Mouse (Mus musculus): ENCODE measurements at regions not wholly inside any gene's neighbourhood (a gene's known extent, or its start where the extent isn't known, plus 50 kb on each side); places are given as distances from the start of the nearest gene placed in this dataset.

DNA sequence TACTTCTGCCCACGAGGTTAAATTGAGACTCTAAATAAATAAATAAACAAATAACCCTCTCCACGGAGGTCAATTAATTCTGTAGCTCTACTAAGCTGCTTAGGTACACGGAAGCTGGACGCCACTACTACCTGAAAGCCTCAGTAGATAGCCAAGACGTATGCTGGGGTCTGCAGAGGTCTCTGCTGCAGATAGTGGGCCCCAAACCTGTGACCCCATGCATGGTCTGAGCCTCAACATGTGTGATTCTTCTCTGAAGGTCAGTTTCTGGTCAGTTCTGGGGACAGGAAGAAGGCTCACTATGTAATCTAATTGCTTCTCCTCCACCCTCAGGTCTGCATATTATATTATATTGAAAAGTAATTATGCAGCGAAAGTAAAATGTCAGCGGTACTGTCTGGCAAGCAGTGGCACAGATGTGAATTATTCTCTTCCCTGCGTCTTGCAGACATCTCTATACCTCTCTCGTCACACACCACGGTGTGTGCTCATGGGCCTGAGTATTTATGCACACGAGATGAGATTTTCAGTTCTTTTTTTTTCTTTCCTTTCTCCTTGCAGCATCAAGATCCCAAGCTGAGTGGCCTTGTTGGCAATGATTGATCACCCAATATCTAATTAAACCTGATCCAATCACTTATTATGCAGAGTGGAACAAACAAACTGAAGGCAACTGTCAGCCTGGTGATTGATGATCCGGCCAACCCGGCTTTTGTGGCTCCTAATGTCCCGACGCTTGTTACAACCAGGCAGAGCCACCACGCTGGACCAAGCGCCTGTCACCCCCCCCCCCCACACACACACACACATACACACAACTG lies 267.5 kb upstream of the Irx4 start:
- no peak for ATAC-seq (replicated peaks in 1 of 2; ENCODE audit: insufficient read depth in 1 of 2, low FRiP score in 2 of 2, low TSS enrichment in 1 of 2, low read depth in 1 of 2, poor library complexity in 2 of 2, severe bottlenecking in 2 of 2)

GRCm38 (mm10) chr13:72993410-72993858 lies 266.8 kb upstream of the Irx4 start:
- no peak for ATAC-seq (replicated peaks in 1 of 2; ENCODE audit: insufficient read depth in 1 of 2, low FRiP score in 2 of 2, low TSS enrichment in 1 of 2, low read depth in 1 of 2, poor library complexity in 2 of 2, severe bottlenecking in 2 of 2)

- ATAC-seq (replicated peaks in 1 of 2; ENCODE audit: insufficient read depth in 1 of 2, low FRiP score in 2 of 2, low TSS enrichment in 1 of 2, low read depth in 1 of 2, poor library complexity in 2 of 2, severe bottlenecking in 2 of 2) = no peak
Measured at GRCm38 (mm10) chr13:72994538-72994937, 265.7 kb upstream of the Irx4 start.

- ATAC-seq (replicated peaks in 1 of 2; ENCODE audit: insufficient read depth in 1 of 2, low FRiP score in 2 of 2, low TSS enrichment in 1 of 2, low read depth in 1 of 2, poor library complexity in 2 of 2, severe bottlenecking in 2 of 2) = no peak
Measured at GRCm38 (mm10) chr13:73008856-73009546, 251.3 kb upstream of the Irx4 start.

- no peak for ATAC-seq (replicated peaks in 1 of 2; ENCODE audit: insufficient read depth in 1 of 2, low FRiP score in 2 of 2, low TSS enrichment in 1 of 2, low read depth in 1 of 2, poor library complexity in 2 of 2, severe bottlenecking in 2 of 2)
Measured at GRCm38 (mm10) chr13:73009547-73010475, 250.5 kb upstream of the Irx4 start.

- ATAC-seq (replicated peaks in 1 of 2; ENCODE audit: insufficient read depth in 1 of 2, low FRiP score in 2 of 2, low TSS enrichment in 1 of 2, low read depth in 1 of 2, poor library complexity in 2 of 2, severe bottlenecking in 2 of 2) = no peak
Measured at GRCm38 (mm10) chr13:73019181-73019580, 241.1 kb upstream of the Irx4 start.

GRCm38 (mm10) chr13:73031217-73031616 lies 229.1 kb upstream of the Irx4 start:
- no peak for ATAC-seq (replicated peaks in 1 of 2; ENCODE audit: insufficient read depth in 1 of 2, low FRiP score in 2 of 2, low TSS enrichment in 1 of 2, low read depth in 1 of 2, poor library complexity in 2 of 2, severe bottlenecking in 2 of 2)

- ATAC-seq (replicated peaks in 1 of 2; ENCODE audit: insufficient read depth in 1 of 2, low FRiP score in 2 of 2, low TSS enrichment in 1 of 2, low read depth in 1 of 2, poor library complexity in 2 of 2, severe bottlenecking in 2 of 2) = peak; percentile 64 to 67; a peak in 3 of 4 replicates
Measured at GRCm38 (mm10) chr13:73033055-73033454, 227.2 kb upstream of the Irx4 start.

DNA sequence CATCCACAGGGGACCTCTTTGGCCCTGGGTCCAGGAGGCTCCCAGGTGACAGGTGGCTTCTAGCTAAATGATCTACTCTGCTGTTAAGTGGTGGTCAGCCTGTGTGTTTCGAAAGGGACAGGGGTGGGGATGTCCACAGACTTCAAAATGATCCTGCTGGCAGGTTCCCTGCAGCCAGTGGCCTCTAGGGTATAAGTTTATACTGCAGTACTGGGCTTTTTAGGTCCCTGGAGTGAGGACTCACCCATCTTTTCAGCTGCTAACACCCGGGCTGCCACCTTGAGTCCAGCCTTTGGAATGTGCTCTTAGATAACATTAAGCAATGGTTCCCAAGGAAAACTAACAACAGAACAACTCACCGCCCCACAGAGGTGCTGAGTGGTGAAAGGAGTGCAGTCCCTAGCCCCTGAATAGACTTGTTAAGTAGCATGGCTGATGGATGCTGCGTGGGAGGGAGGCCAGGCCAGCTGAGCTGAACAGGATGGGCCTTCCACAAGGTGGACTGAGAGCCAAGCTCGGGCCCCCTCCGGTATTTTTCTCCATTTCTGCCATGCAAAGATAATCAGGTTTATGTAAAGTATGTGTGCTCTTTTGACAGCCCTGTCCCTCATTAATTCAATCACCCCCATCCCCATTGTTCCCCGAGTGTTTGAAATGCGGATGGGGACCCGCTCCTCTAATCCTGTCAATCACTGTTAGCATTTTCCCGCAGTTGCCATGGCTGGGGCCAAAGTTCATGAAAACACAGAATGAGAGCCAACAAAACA lies 226.0 kb upstream of the Irx4 start:
- no peak for ATAC-seq (replicated peaks in 1 of 2; ENCODE audit: insufficient read depth in 1 of 2, low FRiP score in 2 of 2, low TSS enrichment in 1 of 2, low read depth in 1 of 2, poor library complexity in 2 of 2, severe bottlenecking in 2 of 2)

- no peak for ATAC-seq (replicated peaks in 1 of 2; ENCODE audit: insufficient read depth in 1 of 2, low FRiP score in 2 of 2, low TSS enrichment in 1 of 2, low read depth in 1 of 2, poor library complexity in 2 of 2, severe bottlenecking in 2 of 2)
Measured at GRCm38 (mm10) chr13:73034886-73035285, 225.4 kb upstream of the Irx4 start.

GRCm38 (mm10) chr13:73035336-73035940 lies 224.8 kb upstream of the Irx4 start:
- no peak for ATAC-seq (replicated peaks in 1 of 2; ENCODE audit: insufficient read depth in 1 of 2, low FRiP score in 2 of 2, low TSS enrichment in 1 of 2, low read depth in 1 of 2, poor library complexity in 2 of 2, severe bottlenecking in 2 of 2)

- no peak for ATAC-seq (replicated peaks in 1 of 2; ENCODE audit: insufficient read depth in 1 of 2, low FRiP score in 2 of 2, low TSS enrichment in 1 of 2, low read depth in 1 of 2, poor library complexity in 2 of 2, severe bottlenecking in 2 of 2)
Measured at GRCm38 (mm10) chr13:73039731-73040130, 220.5 kb upstream of the Irx4 start.

GRCm38 (mm10) chr13:73041233-73042040 lies 218.8 kb upstream of the Irx4 start:
- no peak for ATAC-seq (replicated peaks in 1 of 2; ENCODE audit: insufficient read depth in 1 of 2, low FRiP score in 2 of 2, low TSS enrichment in 1 of 2, low read depth in 1 of 2, poor library complexity in 2 of 2, severe bottlenecking in 2 of 2)

- no peak for ATAC-seq (replicated peaks in 1 of 2; ENCODE audit: insufficient read depth in 1 of 2, low FRiP score in 2 of 2, low TSS enrichment in 1 of 2, low read depth in 1 of 2, poor library complexity in 2 of 2, severe bottlenecking in 2 of 2)
Measured at GRCm38 (mm10) chr13:73069840-73070530, 190.3 kb upstream of the Irx4 start.

DNA sequence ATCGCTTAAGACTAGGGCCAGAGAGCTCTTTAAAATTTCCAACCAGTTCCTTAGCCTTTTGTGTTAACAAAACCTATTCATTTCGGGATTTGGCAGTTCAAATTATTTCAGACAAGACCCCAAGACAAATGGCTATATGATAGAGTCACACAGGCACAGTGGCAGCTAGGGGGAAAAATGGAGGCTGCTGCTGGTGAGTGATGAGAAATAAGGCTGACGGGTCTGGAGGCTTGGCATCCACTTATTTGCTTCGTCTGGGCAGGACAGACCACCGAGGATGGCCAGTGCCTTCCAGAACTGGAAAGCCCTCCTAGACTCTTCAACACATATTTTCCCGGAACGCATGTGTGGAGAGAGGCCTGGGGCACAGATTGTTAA lies 189.8 kb upstream of the Irx4 start:
- ATAC-seq (replicated peaks in 1 of 2; ENCODE audit: insufficient read depth in 1 of 2, low FRiP score in 2 of 2, low TSS enrichment in 1 of 2, low read depth in 1 of 2, poor library complexity in 2 of 2, severe bottlenecking in 2 of 2) = no peak

All from hematopoietic stem cell, adult 5-6 weeks (primary cell).